Mouse (Mus musculus) small intestine, adult 2 months (tissue): Measurements from ENCODE around the gene Klf6.

Experiments used
- CTCF ChIP-seq: fragments of 200-500 bp; IDR thresholded peaks from 2 replicates; pipeline ENCODE4 v1.5.1; 2012; ENCODE audit warnings: low read depth, mild to moderate bottlenecking, control low read depth, inconsistent platforms, low read length, moderate library complexity, mixed read lengths; ENCODE audit not compliant: insufficient replicate concordance, insufficient read length; ENCODE audit errors: extremely low read depth
- POLR2A ChIP-seq: fragments of 200-500 bp; IDR thresholded peaks from 2 replicates; pipeline ENCODE4 v1.6.1; 2012; ENCODE audit warnings: low read depth, mild to moderate bottlenecking, control low read depth, inconsistent platforms, low read length, moderate library complexity

GRCm38 (mm10) chr13:5847736-5848135, 13.5 kb upstream of the Klf6 start:
- TF ChIP-seq POLR2A (no peak), CTCF (no peak)
